Mouse (Mus musculus) inflammation-experienced regulatory T-cells (primary cell): ENCODE measurements around the gene 4930430A15Rik. TPM values are rescaled to one million over a fixed set of nuclear protein-coding genes. Genes with fewer than 3 reads are reported as not detected.

ENCODE experiments used
- polyA plus RNA-seq, 2 experiments: library from polyadenylated mRNA; unstranded; fragments of 100-300 nt; shearing (Covaris generic); gene quantifications; one replicate each; pipeline ENCODE4 v1.2.1; 2017

The 4930430A15Rik gene
- under 1 TPM in 1 of 2 experiments, not detected in 1; 0.42 TPM for polyA plus RNA-seq

DNA sequence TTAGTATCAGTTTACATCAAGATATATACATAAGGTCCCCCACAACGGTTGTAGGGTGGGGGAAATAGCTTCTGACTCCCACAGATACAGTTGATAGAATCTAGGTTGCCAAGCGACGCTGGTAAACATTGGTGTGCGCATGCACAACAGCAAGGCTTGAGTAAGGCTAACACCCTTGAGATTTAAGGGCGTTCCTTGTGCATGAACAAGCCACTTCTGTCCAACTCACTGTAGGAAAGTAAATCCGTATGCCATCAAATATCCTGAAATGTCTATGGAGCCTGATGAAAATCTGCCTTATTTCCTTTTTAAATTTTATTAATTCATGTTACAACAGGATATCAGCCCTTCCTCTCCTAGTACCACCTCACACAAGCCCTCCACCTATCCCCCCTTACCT, at the start of gene 4930430A15Rik:
Gene 4930430A15Rik, minus strand, starts transcription at position 101 of the 400 bp plus-strand sequence.

DNA sequence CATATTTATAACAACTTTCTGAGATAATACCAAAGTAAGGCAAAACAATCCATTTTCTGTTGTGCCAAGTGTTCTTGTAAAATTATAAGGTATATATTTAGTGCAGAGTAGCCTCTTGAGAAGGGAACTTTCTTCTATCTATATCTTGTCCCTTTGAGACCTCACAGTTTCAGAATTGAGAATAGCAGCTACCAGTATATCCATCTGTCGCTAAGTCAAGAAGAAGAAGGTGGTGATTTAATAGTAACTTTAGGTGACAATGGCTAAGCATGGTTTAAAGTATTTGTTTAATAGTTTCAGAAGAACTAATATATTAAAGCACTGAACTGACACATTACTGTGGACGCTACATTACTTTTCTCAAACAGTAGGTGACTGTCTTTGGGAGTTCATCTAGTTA, 44.6 kb upstream of the 4930430A15Rik start, which contains the start of gene Olfr1277:
Gene Olfr1277, minus strand, starts transcription at position 101 of the 400 bp plus-strand sequence.

DNA sequence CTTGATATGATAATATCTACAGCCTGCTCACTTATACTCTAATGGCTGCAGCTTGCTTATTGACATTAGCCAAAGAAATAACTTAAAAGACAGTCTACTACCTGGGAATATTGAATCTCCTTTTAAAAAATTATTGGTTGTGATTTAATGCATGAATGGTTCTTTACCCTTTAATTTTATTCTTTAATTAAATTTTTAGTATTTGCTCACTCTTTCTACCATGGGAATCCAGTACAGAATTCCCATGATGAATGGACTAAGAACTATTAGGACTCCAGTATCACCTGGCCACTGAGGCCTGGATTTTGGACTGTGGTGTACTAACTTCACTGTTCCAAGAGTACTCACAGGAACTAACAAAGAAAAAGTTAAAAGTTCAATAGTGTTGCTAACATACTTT, 24.8 kb upstream of the 4930430A15Rik start, which contains the start of gene Olfr1276:
Gene Olfr1276, plus strand, starts transcription at position 301 of the 400 bp plus-strand sequence.

DNA sequence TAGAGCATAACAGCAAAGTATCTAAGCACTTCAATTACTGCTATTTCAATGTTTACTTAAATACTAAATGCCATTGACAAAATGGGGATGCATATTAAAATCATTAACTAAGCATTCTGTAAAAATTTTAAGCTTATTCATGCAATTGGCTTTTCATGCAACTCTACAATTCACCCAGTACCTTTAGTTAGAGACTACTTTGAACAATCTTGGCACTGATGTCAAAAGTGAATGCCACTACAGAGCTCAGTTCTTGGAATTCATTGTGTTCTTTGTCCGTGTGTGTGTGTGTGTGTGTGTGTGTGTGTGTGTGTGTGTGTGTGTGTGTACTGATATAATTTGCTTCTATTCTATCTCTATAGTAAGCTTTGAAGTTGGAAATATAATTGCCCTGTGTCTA, 5.8 kb upstream of the 4930430A15Rik start, which contains the start of gene Olfr1275:
Gene Olfr1275, minus strand, starts transcription at position 101 of the 400 bp plus-strand sequence.

DNA sequence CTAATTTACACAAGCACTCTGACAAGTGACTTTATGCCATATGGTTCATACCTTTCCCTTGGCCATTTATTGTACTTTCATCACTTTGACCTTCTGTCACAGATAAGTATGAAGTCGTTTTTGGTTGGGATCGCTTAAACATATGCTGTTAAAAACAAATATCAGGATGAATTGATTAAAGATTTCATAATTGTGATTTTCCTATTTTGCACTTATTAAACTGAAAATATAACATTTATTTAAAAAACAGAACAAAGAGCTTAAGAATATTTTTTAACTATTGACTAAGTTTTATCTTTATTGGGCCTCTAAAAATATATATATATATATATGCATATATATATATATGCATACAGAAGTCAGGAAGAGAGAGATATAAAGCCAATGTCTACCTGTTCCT, 76.6 kb downstream of the 4930430A15Rik start, which contains the start of gene Gm15130:
Gene Gm15130, minus strand, starts transcription at position 101 of the 400 bp plus-strand sequence.

Other genes with a start within 250 kb of the 4930430A15Rik start
- gene Gm13941, start 123.6 kb downstream of the 4930430A15Rik start, polyA plus RNA-seq, result not detected
- gene Gm15130, start 76.7 kb downstream of the 4930430A15Rik start, polyA plus RNA-seq, result not detected
- not detected for gene Olfr1275, start 5.7 kb upstream of the 4930430A15Rik start, polyA plus RNA-seq
- gene Olfr1276, start 24.9 kb upstream of the 4930430A15Rik start, polyA plus RNA-seq, result not detected
- gene Olfr1277, start 44.5 kb upstream of the 4930430A15Rik start, polyA plus RNA-seq, result under 1 TPM in 1 of 2 experiments, not detected in 1; 0.04 TPM
- gene Olfr1278, start 60.5 kb upstream of the 4930430A15Rik start, polyA plus RNA-seq, result not detected
- gene Olfr1279, start 71.0 kb upstream of the 4930430A15Rik start, polyA plus RNA-seq, result not detected
- gene Olfr1280, start 84.4 kb upstream of the 4930430A15Rik start, polyA plus RNA-seq, result not detected
- not detected for gene Olfr1281, start 96.9 kb upstream of the 4930430A15Rik start, polyA plus RNA-seq
- not detected for gene Olfr1282, start 106.5 kb upstream of the 4930430A15Rik start, polyA plus RNA-seq
- not detected for gene Olfr1283, start 137.2 kb upstream of the 4930430A15Rik start, polyA plus RNA-seq
- gene Olfr1284, start 145.9 kb upstream of the 4930430A15Rik start, polyA plus RNA-seq, result not detected
- not detected for gene Olfr1286, start 193.5 kb upstream of the 4930430A15Rik start, polyA plus RNA-seq
- not detected for gene Olfr1287, start 219.5 kb upstream of the 4930430A15Rik start, polyA plus RNA-seq
- not detected for gene Olfr1288, start 244.5 kb upstream of the 4930430A15Rik start, polyA plus RNA-seq